Mouse (Mus musculus) kidney, postnatal 10 days (tissue): ENCODE measurements around the gene Sele.

Experiments
- DNase-seq: peaks from one replicate; pipeline ENCODE4 v3.0.0; 2021; ENCODE audit warnings: mixed read lengths

Gene Sele

GRCm38 (mm10) chr1:164073091-164073490 lies 25.1 kb downstream of the Sele start:
- no peak for DNase-seq

- DNase-seq = no peak
Observed at GRCm38 (mm10) chr1:164073803-164074202, 25.8 kb downstream of the Sele start.

GRCm38 (mm10) chr1:164074606-164075140 lies 26.6 kb downstream of the Sele start:
- DNase-seq = no peak

- no peak for DNase-seq
Observed at GRCm38 (mm10) chr1:164075416-164075815, 27.4 kb downstream of the Sele start.

- no peak for DNase-seq
Observed at GRCm38 (mm10) chr1:164076441-164076840, 28.4 kb downstream of the Sele start.

- DNase-seq = no peak
Observed at GRCm38 (mm10) chr1:164077031-164077430, 29.0 kb downstream of the Sele start.

- DNase-seq = no peak
Observed at GRCm38 (mm10) chr1:164078323-164078741, 30.3 kb downstream of the Sele start.

GRCm38 (mm10) chr1:164079091-164079490 lies 31.1 kb downstream of the Sele start:
- no peak for DNase-seq

GRCm38 (mm10) chr1:164083046-164083445 lies 35.0 kb downstream of the Sele start:
- no peak for DNase-seq

GRCm38 (mm10) chr1:164086797-164087196 lies 38.8 kb downstream of the Sele start:
- DNase-seq = no peak

- no peak for DNase-seq
Observed at GRCm38 (mm10) chr1:164087872-164088271, 39.8 kb downstream of the Sele start.

- peak; percentile 46 for DNase-seq
Observed at GRCm38 (mm10) chr1:164096780-164097179, 48.7 kb downstream of the Sele start.

GRCm38 (mm10) chr1:164097911-164098310 lies 49.9 kb downstream of the Sele start:
- no peak for DNase-seq

GRCm38 (mm10) chr1:164098372-164098771 lies 50.3 kb downstream of the Sele start:
- peak; percentile 17 for DNase-seq
